Mouse (Mus musculus): ENCODE results near the gene 1500009L16Rik.

The 1500009L16Rik gene

GRCm38 (mm10) chr10:83763891-83764290 is 41.2 kb downstream of the 1500009L16Rik start:
- DNase-seq = no peak

- DNase-seq = no peak
These were observed 44.2 kb downstream of the 1500009L16Rik start for GRCm38 (mm10) chr10:83766882-83767281.

GRCm38 (mm10) chr10:83776272-83776878 is 53.7 kb downstream of the 1500009L16Rik start:
- peak; percentile 79 for DNase-seq

- no peak for DNase-seq
These were observed 54.6 kb downstream of the 1500009L16Rik start for GRCm38 (mm10) chr10:83777253-83777652.

GRCm38 (mm10) chr10:83781854-83782253 is 59.2 kb downstream of the 1500009L16Rik start:
- DNase-seq = no peak

- peak; percentile 81 for DNase-seq
These were observed 59.9 kb downstream of the 1500009L16Rik start for GRCm38 (mm10) chr10:83782371-83783120.

- DNase-seq = no peak
These were observed 62.3 kb downstream of the 1500009L16Rik start for GRCm38 (mm10) chr10:83785003-83785402.

GRCm38 (mm10) chr10:83785627-83786392 is 63.1 kb downstream of the 1500009L16Rik start:
- no peak for DNase-seq

GRCm38 (mm10) chr10:83795088-83795487 is 72.4 kb downstream of the 1500009L16Rik start:
- no peak for DNase-seq

- no peak for DNase-seq
These were observed 72.8 kb downstream of the 1500009L16Rik start for GRCm38 (mm10) chr10:83795500-83795899.

- DNase-seq = no peak
These were observed 81.4 kb downstream of the 1500009L16Rik start for GRCm38 (mm10) chr10:83804021-83804420.

- DNase-seq = no peak
These were observed 82.6 kb downstream of the 1500009L16Rik start for GRCm38 (mm10) chr10:83805201-83805718.

GRCm38 (mm10) chr10:83807251-83807650 is 84.6 kb downstream of the 1500009L16Rik start:
- no peak for DNase-seq
